Mouse (Mus musculus): ENCODE results near the gene Hadha. TPM values are rescaled to one million over a fixed set of nuclear protein-coding genes. Genes with fewer than 3 reads are reported as not detected.

Gene Hadha
- polyA plus RNA-seq, 1 experiment from 2014 or later, result 104 TPM

GRCm38 (mm10) chr5:30118018-30118417, 36.9 kb downstream of the Hadha start:
- no peak overlapping the region for H3K4me3 ChIP-seq
- H3K27me3 ChIP-seq (ENCODE audit: poor library complexity, severe bottlenecking), result peaks cover 40% of the 10 kb centered on the region
- WGBS, result 91% methylated on average over 1 of the region's 1 CpGs
- DNase-seq (ENCODE audit: extremely low spot score, low spot score), result no peak
- no peaks in the 10 kb centered on the region for H3K9me3 ChIP-seq
- no peak overlapping the region for H3K27ac ChIP-seq
- H3K36me3 ChIP-seq (replicated peaks), result peaks cover 71% of the 10 kb centered on the region
- H3K4me1 ChIP-seq, result peaks cover 20% of the 10 kb centered on the region

- H3K9me3 ChIP-seq, result no peaks in the 10 kb centered on the region
- 24% methylated on average over 10 of the region's 10 CpGs for WGBS
- H3K36me3 ChIP-seq (replicated peaks), result peaks cover 48% of the 10 kb centered on the region
- peaks cover 63% of the 10 kb centered on the region for H3K27me3 ChIP-seq (ENCODE audit: poor library complexity, severe bottlenecking)
- H3K4me1 ChIP-seq, result peaks cover 32% of the 10 kb centered on the region
- no peak overlapping the region for H3K27ac ChIP-seq
- no peak overlapping the region for H3K4me3 ChIP-seq
- no peak for DNase-seq (ENCODE audit: extremely low spot score, low spot score)
These were observed 39.2 kb downstream of the Hadha start for GRCm38 (mm10) chr5:30115718-30116117.

GRCm38 (mm10) chr5:30114761-30115140, 40.2 kb downstream of the Hadha start:
- H3K27me3 ChIP-seq (ENCODE audit: poor library complexity, severe bottlenecking), result peaks cover 73% of the 10 kb centered on the region
- peak overlapping the region; percentile 82 for H3K27ac ChIP-seq
- peaks cover 38% of the 10 kb centered on the region for H3K36me3 ChIP-seq (replicated peaks)
- WGBS, result 2% methylated on average over 28 of the region's 28 CpGs
- no peaks in the 10 kb centered on the region for H3K9me3 ChIP-seq
- peaks cover 42% of the 10 kb centered on the region for H3K4me1 ChIP-seq
- DNase-seq (ENCODE audit: extremely low spot score, low spot score), result no peak
- peak overlapping the region; percentile 64 for H3K4me3 ChIP-seq

- Histone ChIP-seq H3K27me3 (ENCODE audit: poor library complexity, severe bottlenecking) (peaks cover 79% of the 10 kb centered on the region), H3K27ac (peak overlapping the region; percentile 82), H3K36me3 (replicated peaks) (peaks cover 32% of the 10 kb centered on the region), H3K9me3 (no peaks in the 10 kb centered on the region), H3K4me3 (peak overlapping the region; percentile 64), H3K4me1 (peaks cover 48% of the 10 kb centered on the region)
- peak; percentile 77 for DNase-seq (ENCODE audit: extremely low spot score, low spot score)
- WGBS, result under 1% methylated on average over 103 of the region's 103 CpGs
These were observed 40.8 kb downstream of the Hadha start for GRCm38 (mm10) chr5:30113881-30114760.

GRCm38 (mm10) chr5:30112533-30113068, 42.4 kb downstream of the Hadha start:
- Histone ChIP-seq H3K36me3 (replicated peaks) (peaks cover 17% of the 10 kb centered on the region), H3K27ac (no peak overlapping the region), H3K4me1 (peaks cover 61% of the 10 kb centered on the region), H3K27me3 (ENCODE audit: poor library complexity, severe bottlenecking) (peaks cover 94% of the 10 kb centered on the region), H3K9me3 (no peaks in the 10 kb centered on the region), H3K4me3 (no peak overlapping the region)
- 88% methylated on average over 3 of the region's 3 CpGs for WGBS
- no peak for DNase-seq (ENCODE audit: extremely low spot score, low spot score)

- Histone ChIP-seq H3K27me3 (ENCODE audit: poor library complexity, severe bottlenecking) (peaks cover 100% of the 10 kb centered on the region), H3K9me3 (no peaks in the 10 kb centered on the region)
These were observed 43.2 kb downstream of the Hadha start for GRCm38 (mm10) chr5:30111771-30112170.

GRCm38 (mm10) chr5:30111126-30111525, 43.8 kb downstream of the Hadha start:
- 4% methylated on average over 18 of the region's 18 CpGs for WGBS
- Histone ChIP-seq H3K27me3 (ENCODE audit: poor library complexity, severe bottlenecking) (peaks cover 100% of the 10 kb centered on the region), H3K9me3 (no peaks in the 10 kb centered on the region), H3K4me3 (peak overlapping the region; percentile 37), H3K36me3 (replicated peaks) (peaks cover 2% of the 10 kb centered on the region), H3K4me1 (peaks cover 76% of the 10 kb centered on the region), H3K27ac (peak overlapping the region; percentile 76)
- DNase-seq (ENCODE audit: extremely low spot score, low spot score), result peak; percentile 68

More at GRCm38 (mm10) chr5:30111771-30112170, 43.2 kb downstream of the Hadha start:
- peak overlapping the region; percentile 76 for H3K27ac ChIP-seq
- H3K4me1 ChIP-seq, result peaks cover 70% of the 10 kb centered on the region
- peaks cover 9% of the 10 kb centered on the region for H3K36me3 ChIP-seq (replicated peaks)
- 69% methylated on average over 3 of the region's 3 CpGs for WGBS
- no peak for DNase-seq (ENCODE audit: extremely low spot score, low spot score)
- 0 out of 2 replicates have a peak overlapping the region, but pooled peaks have one; percentile 37 for H3K4me3 ChIP-seq

- Histone ChIP-seq H3K27ac (peak overlapping the region; percentile 76), H3K36me3 (replicated peaks) (no peaks in the 10 kb centered on the region; the same call in 1 of the 2 replicates), H3K4me3 (peak overlapping the region; percentile 37), H3K9me3 (no peaks in the 10 kb centered on the region), H3K27me3 (ENCODE audit: poor library complexity, severe bottlenecking) (peaks cover 100% of the 10 kb centered on the region), H3K4me1 (peaks cover 82% of the 10 kb centered on the region)
- 3% methylated on average over 22 of the region's 22 CpGs for WGBS
- peak; percentile 53 for DNase-seq (ENCODE audit: extremely low spot score, low spot score)
These were observed 44.4 kb downstream of the Hadha start for GRCm38 (mm10) chr5:30110371-30111060.

- Histone ChIP-seq H3K36me3 (replicated peaks) (no peaks in the 10 kb centered on the region; the same call in 1 of the 2 replicates), H3K27me3 (ENCODE audit: poor library complexity, severe bottlenecking) (peaks cover 100% of the 10 kb centered on the region), H3K27ac (peak overlapping the region; percentile 76), H3K9me3 (no peaks in the 10 kb centered on the region), H3K4me3 (peak overlapping the region; percentile 37; the same call in 1 of the 2 replicates), H3K4me1 (peaks cover 87% of the 10 kb centered on the region)
- DNase-seq (ENCODE audit: extremely low spot score, low spot score), result no peak
- WGBS, result 25% methylated on average over 2 of the region's 2 CpGs
These were observed 45.1 kb downstream of the Hadha start for GRCm38 (mm10) chr5:30109899-30110298.

- no peak overlapping the region for H3K4me3 ChIP-seq
These were observed 46.7 kb downstream of the Hadha start for GRCm38 (mm10) chr5:30108233-30108632.

GRCm38 (mm10) chr5:30107611-30108041, 47.3 kb downstream of the Hadha start:
- DNase-seq (ENCODE audit: extremely low spot score, low spot score), result no peak
- Histone ChIP-seq H3K4me1 (peaks cover 72% of the 10 kb centered on the region), H3K36me3 (replicated peaks) (no peaks in the 10 kb centered on the region), H3K9me3 (no peaks in the 10 kb centered on the region), H3K27ac (peak overlapping the region; percentile 85), H3K4me3 (peak overlapping the region; percentile 67), H3K27me3 (ENCODE audit: poor library complexity, severe bottlenecking) (peaks cover 100% of the 10 kb centered on the region)
- WGBS, result 7% methylated on average over 5 of the region's 5 CpGs

More at GRCm38 (mm10) chr5:30108233-30108632, 46.7 kb downstream of the Hadha start:
- Histone ChIP-seq H3K4me1 (peaks cover 74% of the 10 kb centered on the region), H3K9me3 (no peaks in the 10 kb centered on the region), H3K36me3 (replicated peaks) (no peaks in the 10 kb centered on the region; the same call in 1 of the 2 replicates), H3K27me3 (ENCODE audit: poor library complexity, severe bottlenecking) (peaks cover 100% of the 10 kb centered on the region), H3K27ac (peak overlapping the region; percentile 85)
- 61% methylated on average over 6 of the region's 6 CpGs for WGBS
- no peak for DNase-seq (ENCODE audit: extremely low spot score, low spot score)

GRCm38 (mm10) chr5:30107186-30107585, 47.8 kb downstream of the Hadha start:
- Histone ChIP-seq H3K4me1 (peaks cover 72% of the 10 kb centered on the region), H3K36me3 (replicated peaks) (no peaks in the 10 kb centered on the region), H3K4me3 (peak overlapping the region; percentile 67), H3K27ac (peak overlapping the region; percentile 85), H3K27me3 (ENCODE audit: poor library complexity, severe bottlenecking) (peaks cover 97% of the 10 kb centered on the region), H3K9me3 (no peaks in the 10 kb centered on the region)
- peak; percentile 59 for DNase-seq (ENCODE audit: extremely low spot score, low spot score)
- 3% methylated on average over 7 of the region's 7 CpGs for WGBS
